Mouse (Mus musculus): ENCODE data around the gene Sept9.

Sept9 gene

GRCm38 (mm10) chr11:117224804-117225203 is 25.3 kb downstream of the Sept9 start:
- no peak for DNase-seq

DNA sequence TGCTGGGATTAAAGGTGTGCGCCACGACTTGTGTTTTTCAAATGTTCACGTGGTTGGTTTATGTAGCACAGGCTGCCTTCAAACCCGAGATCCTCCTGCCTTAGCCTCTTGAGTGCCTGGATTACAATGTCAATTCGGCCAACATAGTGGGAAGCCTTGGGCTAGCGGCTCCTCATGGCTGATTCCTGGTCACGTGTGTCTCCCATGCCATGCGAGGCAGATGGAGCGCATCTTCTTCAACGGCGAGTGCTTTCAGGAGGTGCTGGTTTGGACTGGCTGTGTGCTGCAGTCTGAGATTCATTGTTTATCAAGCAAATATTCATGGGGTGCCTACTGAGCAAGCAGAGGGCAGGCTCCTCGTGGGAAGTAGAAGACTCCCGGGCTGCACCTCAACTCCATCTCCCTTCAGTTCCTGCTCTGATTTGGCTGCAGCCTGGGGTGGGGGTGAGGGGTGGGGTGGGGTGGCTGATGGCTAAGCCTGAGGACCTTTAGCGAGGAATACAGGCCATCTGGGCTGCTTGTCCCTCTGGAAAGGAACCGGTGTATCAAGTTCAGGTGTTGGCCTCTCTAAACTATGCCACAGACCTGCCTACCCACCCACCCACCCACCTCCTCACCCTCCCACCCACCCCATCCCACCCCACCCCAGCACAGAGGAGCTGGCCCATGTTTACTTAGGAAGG is 26.2 kb downstream of the Sept9 start:
- DNase-seq: no peak

- DNase-seq: no peak
These were observed 26.7 kb downstream of the Sept9 start for GRCm38 (mm10) chr11:117226214-117226535.

- no peak for DNase-seq
These were observed 28.7 kb downstream of the Sept9 start for GRCm38 (mm10) chr11:117228139-117228538.

- peak; percentile 59 for DNase-seq
These were observed 32.1 kb downstream of the Sept9 start for GRCm38 (mm10) chr11:117231551-117231950.

DNA sequence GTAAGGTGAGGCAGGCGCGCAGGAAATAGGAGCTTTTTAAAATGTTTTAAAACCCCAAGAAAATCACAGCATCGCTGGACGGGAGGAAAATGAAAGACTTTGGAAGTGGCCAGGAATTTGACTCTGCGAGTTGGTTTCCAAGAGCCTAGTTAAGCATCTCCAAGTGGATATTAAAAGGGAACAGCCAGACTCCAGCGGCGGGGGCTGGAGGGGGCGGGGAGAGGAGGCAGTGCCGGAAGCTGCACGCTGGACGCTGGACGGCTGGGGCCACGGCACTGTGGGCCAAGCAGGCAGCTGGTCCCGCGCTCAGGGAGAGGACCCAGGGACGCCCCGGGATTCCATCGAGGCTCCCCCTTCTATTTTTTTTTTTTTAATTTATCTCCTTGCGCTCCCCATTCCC is 32.6 kb downstream of the Sept9 start:
- DNase-seq: peak; percentile 61

DNA sequence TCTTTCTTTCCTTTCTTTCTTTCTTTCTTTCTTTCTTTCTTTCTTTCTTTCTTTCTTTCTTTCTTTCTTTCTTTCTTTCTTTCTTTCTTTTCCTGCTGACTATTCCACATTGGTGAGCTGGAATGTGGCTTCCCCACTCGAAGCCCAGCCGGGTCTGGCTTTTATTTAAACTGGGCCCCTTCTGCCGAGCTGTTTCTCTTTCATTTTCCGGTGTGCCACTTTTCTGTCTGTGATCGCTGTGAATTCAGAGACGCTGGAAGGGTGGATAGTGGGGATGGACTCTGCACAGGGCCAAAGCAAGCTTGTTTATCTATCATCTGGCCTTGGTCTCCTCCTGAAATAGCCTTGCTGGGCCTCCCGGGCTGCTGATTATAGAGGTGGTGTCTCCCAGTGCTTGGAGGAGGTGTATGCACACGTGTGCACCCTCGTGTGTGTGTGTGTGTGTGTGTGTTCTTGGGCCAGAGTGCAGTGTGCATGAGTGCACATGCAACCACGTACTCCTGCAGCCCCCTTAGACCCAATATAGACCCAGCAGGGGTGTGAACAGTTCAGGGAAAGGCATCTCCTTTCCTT is 33.5 kb downstream of the Sept9 start:
- DNase-seq: no peak

GRCm38 (mm10) chr11:117233818-117234217 is 34.4 kb downstream of the Sept9 start:
- DNase-seq: no peak

GRCm38 (mm10) chr11:117235086-117235897 is 35.8 kb downstream of the Sept9 start:
- peak; percentile 35 for DNase-seq

GRCm38 (mm10) chr11:117235898-117236459 is 36.5 kb downstream of the Sept9 start:
- DNase-seq: no peak

- peak; percentile 95 for DNase-seq
These were observed 38.7 kb downstream of the Sept9 start for GRCm38 (mm10) chr11:117238169-117238568.

- no peak for DNase-seq
These were observed 40.2 kb downstream of the Sept9 start for GRCm38 (mm10) chr11:117239617-117240016.

DNA sequence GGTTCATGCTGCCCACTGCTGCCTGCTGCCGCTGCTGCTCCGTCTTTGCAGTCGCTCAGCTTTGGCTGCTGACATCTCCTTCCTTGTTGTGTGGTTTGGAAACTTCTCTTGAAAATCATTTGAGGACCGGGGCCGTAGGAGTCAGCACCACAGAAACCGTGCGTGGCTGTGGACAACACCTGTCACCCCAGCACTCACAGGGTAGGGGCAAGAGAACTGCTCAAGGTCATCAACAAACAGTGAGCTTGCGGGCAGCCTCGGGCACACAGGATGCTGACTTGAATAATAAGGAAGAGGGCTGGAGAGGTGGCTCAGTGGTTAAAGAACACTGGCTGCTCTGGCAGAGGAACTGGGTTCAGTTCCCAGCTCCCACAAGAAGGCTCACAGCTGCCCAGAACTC is 40.9 kb downstream of the Sept9 start:
- no peak for DNase-seq

GRCm38 (mm10) chr11:117240861-117241738 is 41.6 kb downstream of the Sept9 start:
- no peak for DNase-seq

DNA sequence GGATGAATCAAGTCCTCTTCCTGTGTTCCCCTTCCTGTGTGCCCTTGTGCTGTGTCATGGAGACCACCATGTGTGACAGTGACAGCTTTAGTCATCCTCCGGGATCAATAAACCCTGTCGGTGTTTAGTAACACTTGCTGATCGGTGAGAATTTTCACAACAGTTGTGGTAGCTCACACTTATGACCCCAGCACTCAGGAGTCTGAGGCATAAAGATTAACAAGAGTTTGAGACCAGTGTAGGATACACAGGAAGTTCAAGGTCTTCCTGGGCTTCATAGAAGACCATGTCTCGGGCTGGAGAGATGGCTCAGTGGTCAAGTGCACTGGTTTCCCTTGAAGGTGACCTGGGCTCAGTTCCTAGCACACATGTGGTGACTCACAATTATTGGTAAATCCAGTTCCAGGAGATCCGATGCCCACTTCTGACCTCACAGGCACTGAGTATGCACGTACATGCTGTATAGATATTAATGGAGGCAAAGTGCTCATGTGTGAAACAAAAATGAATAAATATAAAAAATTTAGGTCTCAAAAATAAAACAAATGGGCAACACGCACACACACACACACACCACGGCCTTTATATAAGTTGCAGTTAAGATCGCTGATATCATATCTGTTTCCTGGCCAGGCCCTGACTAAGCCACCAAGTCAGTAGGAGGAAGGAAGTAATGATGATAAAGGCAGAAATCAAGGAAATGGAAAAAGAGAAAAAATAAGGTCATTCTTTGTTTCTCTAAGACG is 43.1 kb downstream of the Sept9 start:
- no peak for DNase-seq

- no peak for DNase-seq
These were observed 44.3 kb downstream of the Sept9 start for GRCm38 (mm10) chr11:117243536-117244290.

- no peak for DNase-seq
These were observed 45.7 kb downstream of the Sept9 start for GRCm38 (mm10) chr11:117245041-117245725.

- no peak for DNase-seq
These were observed 46.4 kb downstream of the Sept9 start for GRCm38 (mm10) chr11:117245846-117246245.

GRCm38 (mm10) chr11:117246286-117246685 is 46.8 kb downstream of the Sept9 start:
- DNase-seq: no peak

DNA sequence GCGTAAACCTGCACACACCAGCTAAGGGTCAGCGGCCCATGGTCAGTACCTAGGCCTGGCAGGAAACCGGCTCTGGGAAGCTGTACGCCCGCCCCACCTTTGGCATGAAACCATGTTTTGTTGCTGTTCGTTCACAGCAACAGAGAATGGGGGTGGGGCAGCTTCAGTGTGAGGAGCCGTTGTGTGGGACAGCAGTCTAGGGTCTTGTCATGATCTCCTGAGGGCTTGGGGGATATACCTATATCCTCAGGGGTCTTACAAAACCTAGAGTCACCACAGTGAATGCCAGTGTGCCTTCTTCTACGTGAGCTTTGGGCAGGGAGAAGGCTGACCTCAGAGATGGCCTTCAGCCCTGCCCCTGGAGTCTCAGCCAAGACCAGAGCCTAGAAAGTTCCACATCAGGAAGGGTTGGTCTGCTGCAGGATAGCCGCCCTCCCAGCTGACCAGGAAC is 47.5 kb downstream of the Sept9 start:
- peak; percentile 84 for DNase-seq

- DNase-seq: no peak
These were observed 48.1 kb downstream of the Sept9 start for GRCm38 (mm10) chr11:117247541-117247940.
